Mouse (Mus musculus): ENCODE data around the gene Kcnk12.

Gene Kcnk12

GRCm38 (mm10) chr17:87698996-87699765, 98.6 kb downstream of the Kcnk12 start:
- DNase-seq (ENCODE audit: low read depth, low spot score) = no peak

- no peak for DNase-seq (ENCODE audit: low read depth, low spot score)
These were observed 101.0 kb downstream of the Kcnk12 start for GRCm38 (mm10) chr17:87696814-87697213.

- DNase-seq (ENCODE audit: low read depth, low spot score) = peak; percentile 21
These were observed 101.8 kb downstream of the Kcnk12 start for GRCm38 (mm10) chr17:87695874-87696465.

Measured in telencephalon, adult 2 months (tissue).